Mouse (Mus musculus): ENCODE data around the gene Ppid.

GRCm38 (mm10) chr3:79564875-79565606, 26.1 kb upstream of the Ppid start:
- TF ChIP-seq CTCF (IDR thresholded peaks at IDR 0.05; ENCODE audit: low read depth, low read length) (no peak), GATA1 (IDR thresholded peaks at IDR 0.05; ENCODE audit: borderline replicate concordance, low read length) (no peak), TAL1 (conservative IDR thresholded peaks at IDR 0.05; ENCODE audit: low read depth, low read length) (no peak), GATA2 (IDR thresholded peaks at IDR 0.05; ENCODE audit: borderline replicate concordance, low read depth, low read length) (no peak), POLR2AphosphoS5 (IDR thresholded peaks at IDR 0.05; ENCODE audit: insufficient replicate concordance, low read depth, low read length) (no peak)
